Mouse (Mus musculus): ENCODE results near the gene Hoxc8.

The Hoxc8 gene

GRCm38 (mm10) chr15:102965003-102965891, 25.2 kb upstream of the Hoxc8 start:
- in situ Hi-C loops (cut with MboI; ENCODE audit: low sequenced_read_pairs), result no loop called here

- in situ Hi-C loops (cut with MboI; ENCODE audit: low sequenced_read_pairs), result no loop called here
These were observed 24.3 kb upstream of the Hoxc8 start for GRCm38 (mm10) chr15:102965892-102966775.

- in situ Hi-C loops (cut with MboI; ENCODE audit: low sequenced_read_pairs), result no loop called here
These were observed 23.6 kb upstream of the Hoxc8 start, which contains the start of gene Hoxc10 for GRCm38 (mm10) chr15:102966776-102967311. Hoxc10 (plus strand) TSS chr15:102966796.

GRCm38 (mm10) chr15:102967312-102967510, 23.2 kb upstream of the Hoxc8 start, which contains the start of gene Hoxc5:
Hoxc5 (plus strand) TSS chr15:102967443.
- in situ Hi-C loops (cut with MboI; ENCODE audit: low sequenced_read_pairs), result no loop called here

GRCm38 (mm10) chr15:102967511-102968397, 22.7 kb upstream of the Hoxc8 start:
- in situ Hi-C loops (cut with MboI; ENCODE audit: low sequenced_read_pairs), result no loop called here

- in situ Hi-C loops (cut with MboI; ENCODE audit: low sequenced_read_pairs), result no loop called here
These were observed 21.1 kb upstream of the Hoxc8 start for GRCm38 (mm10) chr15:102969296-102969695.

GRCm38 (mm10) chr15:102970740-102971139, 19.7 kb upstream of the Hoxc8 start:
- in situ Hi-C loops (cut with MboI; ENCODE audit: low sequenced_read_pairs), result no loop called here

- in situ Hi-C loops (cut with MboI; ENCODE audit: low sequenced_read_pairs), result no loop called here
These were observed 18.2 kb upstream of the Hoxc8 start for GRCm38 (mm10) chr15:102972254-102972653.

- in situ Hi-C loops (cut with MboI; ENCODE audit: low sequenced_read_pairs), result no loop called here
These were observed 17.7 kb upstream of the Hoxc8 start for GRCm38 (mm10) chr15:102972753-102973152.

GRCm38 (mm10) chr15:102975034-102975433, 15.4 kb upstream of the Hoxc8 start:
- in situ Hi-C loops (cut with MboI; ENCODE audit: low sequenced_read_pairs), result loop anchor here (25.0 kb wide), 1 partner anchor 337 kb away; the partner anchor contains the start of gene Gpr84

- in situ Hi-C loops (cut with MboI; ENCODE audit: low sequenced_read_pairs), result loop anchor here (25.0 kb wide), 1 partner anchor 337 kb away; the partner anchor contains the start of gene Gpr84
These were observed 14.7 kb upstream of the Hoxc8 start for GRCm38 (mm10) chr15:102975688-102976111.

- in situ Hi-C loops (cut with MboI; ENCODE audit: low sequenced_read_pairs), result loop anchor here (25.0 kb wide), 1 partner anchor 336 kb away; the partner anchor contains the start of gene Gpr84
These were observed 14.2 kb upstream of the Hoxc8 start, which contains the start of gene Hoxc9 for GRCm38 (mm10) chr15:102976171-102976570. Hoxc9 (plus strand) TSS chr15:102976439.

GRCm38 (mm10) chr15:102976631-102977422, 13.6 kb upstream of the Hoxc8 start:
- in situ Hi-C loops (cut with MboI; ENCODE audit: low sequenced_read_pairs), result loop anchor here (25.0 kb wide), 1 partner anchor 335 kb away; the partner anchor contains the start of gene Gpr84

GRCm38 (mm10) chr15:102977423-102977974, 12.9 kb upstream of the Hoxc8 start:
- in situ Hi-C loops (cut with MboI; ENCODE audit: low sequenced_read_pairs), result loop anchor here (25.0 kb wide), 1 partner anchor 335 kb away; the partner anchor contains the start of gene Gpr84

- in situ Hi-C loops (cut with MboI; ENCODE audit: low sequenced_read_pairs), result loop anchor here (25.0 kb wide), 1 partner anchor 333 kb away; the partner anchor contains the start of gene Gpr84
These were observed 11.5 kb upstream of the Hoxc8 start for GRCm38 (mm10) chr15:102978615-102979515.

GRCm38 (mm10) chr15:102979936-102980335, 10.5 kb upstream of the Hoxc8 start:
- in situ Hi-C loops (cut with MboI; ENCODE audit: low sequenced_read_pairs), result loop anchor here (25.0 kb wide), 1 partner anchor 332 kb away; the partner anchor contains the start of gene Gpr84

- in situ Hi-C loops (cut with MboI; ENCODE audit: low sequenced_read_pairs), result loop anchor here (25.0 kb wide), 1 partner anchor 332 kb away; the partner anchor contains the start of gene Gpr84
These were observed 10.1 kb upstream of the Hoxc8 start for GRCm38 (mm10) chr15:102980352-102980751.

Data from CH12F3 (cell line).